Mouse (Mus musculus): ENCODE measurements at regions not wholly inside any gene's neighbourhood (a gene's known extent, or its start where the extent isn't known, plus 50 kb on each side); places are given as distances from the start of the nearest gene placed in this dataset.

DNA sequence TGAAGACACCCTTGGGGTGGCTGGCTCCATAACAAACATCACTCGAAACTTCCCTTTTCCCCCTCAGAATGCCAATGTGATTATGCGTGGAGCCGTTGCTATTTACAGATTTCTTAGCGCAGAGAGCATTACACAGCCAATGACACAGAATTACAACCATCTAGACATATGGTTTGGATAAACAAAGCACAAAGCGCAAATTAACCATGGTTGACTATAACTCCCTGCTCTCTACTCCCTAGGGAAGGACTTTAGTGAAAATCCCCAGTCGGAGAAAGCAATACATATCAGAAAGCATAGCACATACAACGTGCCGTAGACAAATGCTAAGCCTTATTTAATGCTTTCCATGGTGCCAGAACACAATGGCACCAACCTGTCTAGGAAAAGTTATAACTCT is 131.8 kb downstream of the Tshz3 start:
- Histone ChIP-seq H3K27me3 (ENCODE audit: control insufficient read depth, insufficient read depth, low read length) (no peaks in the 10 kb centered on the region), H3K27ac (ENCODE audit: insufficient read depth, low read length) (no peak overlapping the region), H3K4me3 (replicated peaks; ENCODE audit: insufficient read depth, low read depth, low read length) (no peak overlapping the region), H3K4me1 (ENCODE audit: control insufficient read depth, insufficient read depth, low read length) (no peaks in the 10 kb centered on the region)
- WGBS = 82% methylated on average over 8 of the region's 8 CpGs
- TF ChIP-seq CTCF (IDR thresholded peaks at IDR 0.05; ENCODE audit: borderline replicate concordance, insufficient read depth, low read depth, low read length) = no peak
- TF ChIP-seq POLR2A (IDR thresholded peaks at IDR 0.05; ENCODE audit: borderline replicate concordance, insufficient read depth, low read length) = no peak
- DNase-seq = no peak

DNA sequence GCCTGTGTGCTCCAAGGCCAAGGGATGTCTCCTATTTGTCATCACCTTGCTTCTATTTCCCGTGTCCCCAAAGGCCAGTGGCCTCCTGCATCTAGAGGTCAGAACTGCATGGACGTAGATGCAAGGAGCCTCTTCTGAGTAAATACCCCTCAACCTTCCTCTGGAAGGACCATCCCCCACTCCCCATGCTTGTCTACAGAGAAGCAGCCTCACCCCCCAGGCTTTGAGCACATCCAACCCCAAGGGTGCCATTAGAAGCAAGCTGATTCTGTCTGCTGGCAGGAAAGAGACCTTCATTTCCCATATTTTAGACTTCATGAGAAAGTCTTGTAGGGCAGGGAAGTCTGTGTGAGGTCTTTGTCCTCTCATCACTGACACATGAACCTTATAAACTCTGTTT is 132.2 kb downstream of the Tshz3 start:
- DNase-seq = no peak
- H3K4me3 ChIP-seq (replicated peaks; ENCODE audit: insufficient read depth, low read depth, low read length) = no peak overlapping the region
- H3K27me3 ChIP-seq (ENCODE audit: control insufficient read depth, insufficient read depth, low read length) = no peaks in the 10 kb centered on the region
- no peak for TF ChIP-seq CTCF (IDR thresholded peaks at IDR 0.05; ENCODE audit: borderline replicate concordance, insufficient read depth, low read depth, low read length)
- no peak for TF ChIP-seq POLR2A (IDR thresholded peaks at IDR 0.05; ENCODE audit: borderline replicate concordance, insufficient read depth, low read length)
- H3K27ac ChIP-seq (ENCODE audit: insufficient read depth, low read length) = no peak overlapping the region
- 82% methylated on average over 2 of the region's 2 CpGs for WGBS
- H3K4me1 ChIP-seq (ENCODE audit: control insufficient read depth, insufficient read depth, low read length) = no peaks in the 10 kb centered on the region

DNA sequence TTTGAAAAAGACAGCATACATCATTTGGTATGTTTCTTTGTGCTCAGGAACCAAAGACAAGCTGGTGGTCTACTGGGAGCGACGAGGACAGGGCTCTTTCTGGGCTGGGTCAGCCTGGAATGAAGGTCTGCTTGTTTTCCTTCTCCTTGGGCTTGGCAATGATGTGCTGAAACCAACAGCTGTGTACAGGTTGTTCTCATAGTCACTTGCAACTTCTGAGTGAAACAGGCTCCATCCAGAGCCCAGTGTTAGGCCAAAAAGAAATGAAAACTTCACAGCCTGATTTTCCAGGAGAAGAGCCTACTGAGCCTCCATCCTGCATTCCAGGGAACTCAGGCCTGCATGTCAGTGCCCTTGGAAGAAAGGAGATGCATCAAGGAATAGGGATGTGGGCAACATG is 150.4 kb downstream of the Tshz3 start:
- 75% methylated on average over 2 of the region's 2 CpGs for WGBS
- DNase-seq = no peak
- TF ChIP-seq CTCF (IDR thresholded peaks at IDR 0.05; ENCODE audit: borderline replicate concordance, insufficient read depth, low read depth, low read length) (no peak), POLR2A (IDR thresholded peaks at IDR 0.05; ENCODE audit: borderline replicate concordance, insufficient read depth, low read length) (no peak)

DNA sequence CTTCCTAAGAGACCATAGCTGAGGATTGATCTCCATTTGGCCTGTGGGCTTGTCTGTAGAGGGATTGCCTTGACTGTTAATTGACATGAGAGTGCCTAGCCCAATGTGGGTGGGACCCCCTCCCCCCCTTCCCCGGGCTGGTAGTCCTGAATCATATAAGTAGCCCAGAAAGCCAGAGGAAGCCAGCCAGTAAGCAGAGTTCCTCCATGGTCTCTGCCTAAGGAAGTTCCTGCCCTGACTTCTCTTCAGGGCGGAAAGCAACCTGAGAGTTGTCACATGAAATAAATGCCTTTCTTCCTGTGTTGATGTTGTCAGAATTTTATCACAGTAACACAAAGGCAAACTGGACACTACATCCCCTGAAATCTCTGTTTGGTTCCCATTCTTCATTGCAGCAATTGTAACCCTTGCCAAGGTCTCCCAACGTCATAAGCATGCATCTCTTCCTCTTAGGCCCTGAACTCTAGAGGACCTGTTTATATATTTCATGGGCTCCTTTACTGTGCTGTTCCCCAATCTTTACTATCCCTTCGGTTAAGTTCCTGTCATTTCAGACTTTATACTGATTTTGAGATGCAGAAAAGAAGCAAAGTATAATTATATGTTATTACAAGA is 153.5 kb downstream of the Tshz3 start:
- H3K27ac ChIP-seq (ENCODE audit: insufficient read depth, low read length) = no peak overlapping the region
- WGBS = 83% methylated on average over 4 of the region's 4 CpGs
- H3K4me3 ChIP-seq (replicated peaks; ENCODE audit: insufficient read depth, low read depth, low read length) = no peak overlapping the region
- no peak for TF ChIP-seq POLR2A (IDR thresholded peaks at IDR 0.05; ENCODE audit: borderline replicate concordance, insufficient read depth, low read length)
- TF ChIP-seq CTCF (IDR thresholded peaks at IDR 0.05; ENCODE audit: borderline replicate concordance, insufficient read depth, low read depth, low read length) = no peak
- no peaks in the 10 kb centered on the region for H3K27me3 ChIP-seq (ENCODE audit: control insufficient read depth, insufficient read depth, low read length)
- H3K4me1 ChIP-seq (ENCODE audit: control insufficient read depth, insufficient read depth, low read length) = no peaks in the 10 kb centered on the region
- DNase-seq = no peak

More for the DNA sequence above, 150.4 kb downstream of the Tshz3 start:
- H3K4me3 ChIP-seq (replicated peaks; ENCODE audit: insufficient read depth, low read depth, low read length) = no peak overlapping the region
- no peaks in the 10 kb centered on the region for H3K4me1 ChIP-seq (ENCODE audit: control insufficient read depth, insufficient read depth, low read length)
- H3K27me3 ChIP-seq (ENCODE audit: control insufficient read depth, insufficient read depth, low read length) = no peaks in the 10 kb centered on the region
- no peak overlapping the region for H3K27ac ChIP-seq (ENCODE audit: insufficient read depth, low read length)

DNA sequence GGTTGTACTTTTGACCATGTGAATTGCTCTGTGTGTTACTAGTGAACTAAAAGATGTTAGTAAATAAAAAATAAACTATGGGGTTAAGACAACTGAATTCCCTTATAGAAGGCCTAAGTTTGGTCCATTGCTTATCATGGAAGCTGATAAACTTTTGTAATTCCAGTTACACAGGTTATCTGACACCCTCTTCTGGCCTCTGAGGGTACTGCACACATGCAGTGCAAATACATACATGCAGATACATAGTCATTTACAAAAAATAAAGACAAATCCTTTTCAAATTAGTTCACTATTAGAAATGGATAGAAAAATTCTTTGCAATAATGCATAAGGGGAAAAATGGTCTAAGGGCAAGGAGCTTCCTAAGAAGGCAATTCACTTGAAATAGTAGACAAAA is 156.4 kb downstream of the Tshz3 start:
- DNase-seq = no peak
- H3K27ac ChIP-seq (ENCODE audit: insufficient read depth, low read length) = no peak overlapping the region
- TF ChIP-seq POLR2A (IDR thresholded peaks at IDR 0.05; ENCODE audit: borderline replicate concordance, insufficient read depth, low read length) (no peak), CTCF (IDR thresholded peaks at IDR 0.05; ENCODE audit: borderline replicate concordance, insufficient read depth, low read depth, low read length) (no peak)
- no peaks in the 10 kb centered on the region for H3K4me1 ChIP-seq (ENCODE audit: control insufficient read depth, insufficient read depth, low read length)
- H3K27me3 ChIP-seq (ENCODE audit: control insufficient read depth, insufficient read depth, low read length) = no peaks in the 10 kb centered on the region
- no peak overlapping the region for H3K4me3 ChIP-seq (replicated peaks; ENCODE audit: insufficient read depth, low read depth, low read length)

DNA sequence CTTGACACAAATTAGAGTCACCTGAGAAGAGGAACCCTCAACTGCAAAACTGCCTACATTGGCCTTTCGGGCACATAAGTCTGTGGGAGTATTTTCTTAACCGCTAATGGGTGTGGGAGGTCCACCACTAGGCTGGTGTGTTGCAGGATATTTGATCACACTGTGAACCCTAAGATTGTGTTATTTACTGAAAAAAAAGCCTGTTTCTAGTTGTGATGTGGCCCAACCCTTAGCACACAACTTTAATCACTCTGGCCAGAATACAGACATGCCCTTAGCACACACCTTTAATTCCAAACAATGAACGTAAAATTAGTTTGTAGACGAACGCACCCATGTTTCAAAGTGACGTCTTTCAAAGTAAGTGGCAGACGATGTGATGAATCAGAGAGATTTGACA is 161.5 kb downstream of the Tshz3 start:
- no peak for DNase-seq
- no peaks in the 10 kb centered on the region for H3K4me1 ChIP-seq (ENCODE audit: control insufficient read depth, insufficient read depth, low read length)
- 92% methylated on average over 7 of the region's 7 CpGs for WGBS
- TF ChIP-seq CTCF (IDR thresholded peaks at IDR 0.05; ENCODE audit: borderline replicate concordance, insufficient read depth, low read depth, low read length) (no peak), POLR2A (IDR thresholded peaks at IDR 0.05; ENCODE audit: borderline replicate concordance, insufficient read depth, low read length) (no peak)
- H3K4me3 ChIP-seq (replicated peaks; ENCODE audit: insufficient read depth, low read depth, low read length) = no peak overlapping the region
- no peaks in the 10 kb centered on the region; the same call in 1 of the 2 replicates for H3K27me3 ChIP-seq (ENCODE audit: control insufficient read depth, insufficient read depth, low read length)
- no peak overlapping the region for H3K27ac ChIP-seq (ENCODE audit: insufficient read depth, low read length)

DNA sequence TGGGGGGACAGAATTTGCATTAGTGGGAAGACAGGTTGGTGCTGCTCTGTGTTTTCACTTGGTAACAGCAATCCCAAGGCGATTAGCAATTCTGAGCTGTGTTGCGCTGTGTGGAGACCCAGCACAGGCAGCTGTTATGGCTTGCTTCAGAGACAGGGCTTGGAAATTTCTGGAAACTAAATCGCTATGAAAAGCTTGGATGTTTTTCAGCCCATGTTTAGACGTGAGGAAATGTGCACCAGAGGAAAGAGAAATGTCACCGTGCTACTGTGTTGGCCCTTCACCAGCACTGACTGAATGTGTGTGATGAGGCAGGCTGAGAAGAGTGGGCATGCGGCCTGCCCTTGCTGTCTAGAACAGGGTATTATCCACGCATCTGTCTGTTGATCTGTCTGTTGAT is 164.6 kb downstream of the Tshz3 start:
- WGBS = 74% methylated on average over 7 of the region's 7 CpGs
- no peak overlapping the region for H3K4me3 ChIP-seq (replicated peaks; ENCODE audit: insufficient read depth, low read depth, low read length)
- H3K4me1 ChIP-seq (ENCODE audit: control insufficient read depth, insufficient read depth, low read length) = no peaks in the 10 kb centered on the region
- no peak for DNase-seq
- no peaks in the 10 kb centered on the region; the same call in 1 of the 2 replicates for H3K27me3 ChIP-seq (ENCODE audit: control insufficient read depth, insufficient read depth, low read length)
- no peak overlapping the region for H3K27ac ChIP-seq (ENCODE audit: insufficient read depth, low read length)
- TF ChIP-seq POLR2A (IDR thresholded peaks at IDR 0.05; ENCODE audit: borderline replicate concordance, insufficient read depth, low read length) (no peak), CTCF (IDR thresholded peaks at IDR 0.05; ENCODE audit: borderline replicate concordance, insufficient read depth, low read depth, low read length) (no peak)

DNA sequence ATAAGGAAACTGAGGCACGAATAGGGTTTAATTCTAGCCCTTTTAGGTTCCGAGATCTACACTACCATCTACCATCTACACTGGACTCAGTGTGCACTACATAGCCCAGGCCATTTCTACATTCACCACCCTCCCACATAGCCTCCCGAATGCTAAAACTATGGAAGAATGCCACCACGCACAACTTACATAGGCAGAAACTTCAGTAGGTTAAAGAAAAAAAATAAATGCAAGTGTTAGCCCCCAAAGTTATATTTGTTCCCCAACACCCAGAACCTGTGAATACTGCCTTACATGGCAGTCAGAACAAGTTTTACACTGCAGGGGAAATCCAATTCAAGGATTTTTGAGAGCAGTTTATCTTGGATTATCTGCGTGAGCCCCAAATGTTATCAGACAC is 165.8 kb downstream of the Tshz3 start:
- H3K27ac ChIP-seq (ENCODE audit: insufficient read depth, low read length) = no peak overlapping the region
- H3K4me1 ChIP-seq (ENCODE audit: control insufficient read depth, insufficient read depth, low read length) = no peaks in the 10 kb centered on the region
- no peak for DNase-seq
- no peak for TF ChIP-seq CTCF (IDR thresholded peaks at IDR 0.05; ENCODE audit: borderline replicate concordance, insufficient read depth, low read depth, low read length)
- H3K4me3 ChIP-seq (replicated peaks; ENCODE audit: insufficient read depth, low read depth, low read length) = no peak overlapping the region
- no peaks in the 10 kb centered on the region; the same call in 1 of the 2 replicates for H3K27me3 ChIP-seq (ENCODE audit: control insufficient read depth, insufficient read depth, low read length)
- WGBS = 90% methylated on average over 5 of the region's 5 CpGs

Data from cerebellum, adult 2 months (tissue).